Mouse (Mus musculus): ENCODE measurements at regions not wholly inside any gene's neighbourhood (a gene's known extent, or its start where the extent isn't known, plus 50 kb on each side); places are given as distances from the start of the nearest gene placed in this dataset.

GRCm38 (mm10) chr2:173407133-173407532, 115.3 kb upstream of the 1700021F07Rik start:
- no peak overlapping the region for H3K27ac ChIP-seq (ENCODE audit: control insufficient read depth, insufficient read depth, low read length)
- no peak for DNase-seq
- peaks cover 49% of the 10 kb centered on the region for H3K4me1 ChIP-seq (replicated peaks; ENCODE audit: control insufficient read depth, insufficient read depth, low read length)
- 93% methylated on average over 3 of the region's 3 CpGs for WGBS
- H3K4me3 ChIP-seq (ENCODE audit: control insufficient read depth, insufficient read depth, low read length) = no peak overlapping the region
- no peaks in the 10 kb centered on the region for H3K36me3 ChIP-seq (ENCODE audit: control insufficient read depth, insufficient read depth, low read length)
- TF ChIP-seq POLR2A (IDR thresholded peaks at IDR 0.05; ENCODE audit: control insufficient read depth, extremely low read depth, insufficient read depth, low read length, poor library complexity) (no peak), CTCF (IDR thresholded peaks at IDR 0.05; ENCODE audit: borderline replicate concordance, control insufficient read depth, extremely low read depth, insufficient read depth, low read length, poor library complexity) (no peak)
- H3K27me3 ChIP-seq (ENCODE audit: control insufficient read depth, insufficient read depth, low read length) = no peaks in the 10 kb centered on the region

- Histone ChIP-seq H3K36me3 (ENCODE audit: control insufficient read depth, insufficient read depth, low read length) (no peaks in the 10 kb centered on the region), H3K27me3 (ENCODE audit: control insufficient read depth, insufficient read depth, low read length) (no peaks in the 10 kb centered on the region), H3K4me3 (ENCODE audit: control insufficient read depth, insufficient read depth, low read length) (no peak overlapping the region), H3K27ac (ENCODE audit: control insufficient read depth, insufficient read depth, low read length) (peak overlapping the region; percentile 94), H3K4me1 (replicated peaks; ENCODE audit: control insufficient read depth, insufficient read depth, low read length) (peaks cover 50% of the 10 kb centered on the region)
- WGBS = 4% methylated on average over 5 of the region's 5 CpGs
- peak; percentile 62 for DNase-seq
- TF ChIP-seq CTCF (IDR thresholded peaks at IDR 0.05; ENCODE audit: borderline replicate concordance, control insufficient read depth, extremely low read depth, insufficient read depth, low read length, poor library complexity) (no peak), POLR2A (IDR thresholded peaks at IDR 0.05; ENCODE audit: control insufficient read depth, extremely low read depth, insufficient read depth, low read length, poor library complexity) (no peak)
These were observed 113.7 kb upstream of the 1700021F07Rik start for GRCm38 (mm10) chr2:173408681-173409081.

GRCm38 (mm10) chr2:173409433-173409832, 113.0 kb upstream of the 1700021F07Rik start:
- WGBS = 7% methylated on average over 16 of the region's 16 CpGs
- Histone ChIP-seq H3K4me1 (replicated peaks; ENCODE audit: control insufficient read depth, insufficient read depth, low read length) (peaks cover 56% of the 10 kb centered on the region), H3K4me3 (ENCODE audit: control insufficient read depth, insufficient read depth, low read length) (peak overlapping the region; percentile 13), H3K27me3 (ENCODE audit: control insufficient read depth, insufficient read depth, low read length) (no peaks in the 10 kb centered on the region), H3K36me3 (ENCODE audit: control insufficient read depth, insufficient read depth, low read length) (no peaks in the 10 kb centered on the region), H3K27ac (ENCODE audit: control insufficient read depth, insufficient read depth, low read length) (peak overlapping the region; percentile 94)
- TF ChIP-seq POLR2A (IDR thresholded peaks at IDR 0.05; ENCODE audit: control insufficient read depth, extremely low read depth, insufficient read depth, low read length, poor library complexity) (0 out of 2 replicates have a peak, but pooled peaks have one; percentile 24), CTCF (IDR thresholded peaks at IDR 0.05; ENCODE audit: borderline replicate concordance, control insufficient read depth, extremely low read depth, insufficient read depth, low read length, poor library complexity) (no peak)
- peak; percentile 84 for DNase-seq

- 92% methylated on average over 18 of the region's 18 CpGs for WGBS
- Histone ChIP-seq H3K27ac (ENCODE audit: control insufficient read depth, insufficient read depth, low read length) (no peak overlapping the region), H3K36me3 (ENCODE audit: control insufficient read depth, insufficient read depth, low read length) (no peaks in the 10 kb centered on the region), H3K4me1 (replicated peaks; ENCODE audit: control insufficient read depth, insufficient read depth, low read length) (peaks cover 34% of the 10 kb centered on the region), H3K4me3 (ENCODE audit: control insufficient read depth, insufficient read depth, low read length) (no peak overlapping the region), H3K27me3 (ENCODE audit: control insufficient read depth, insufficient read depth, low read length) (no peaks in the 10 kb centered on the region)
- DNase-seq = no peak
- TF ChIP-seq CTCF (IDR thresholded peaks at IDR 0.05; ENCODE audit: borderline replicate concordance, control insufficient read depth, extremely low read depth, insufficient read depth, low read length, poor library complexity) = no peak
- peak; percentile 13; the same call in 1 of the 2 replicates for TF ChIP-seq POLR2A (IDR thresholded peaks at IDR 0.05; ENCODE audit: control insufficient read depth, extremely low read depth, insufficient read depth, low read length, poor library complexity)
These were observed 108.3 kb upstream of the 1700021F07Rik start for GRCm38 (mm10) chr2:173413906-173414656.

GRCm38 (mm10) chr2:173415429-173415828, 107.0 kb upstream of the 1700021F07Rik start:
- Histone ChIP-seq H3K36me3 (ENCODE audit: control insufficient read depth, insufficient read depth, low read length) (no peaks in the 10 kb centered on the region), H3K4me3 (ENCODE audit: control insufficient read depth, insufficient read depth, low read length) (no peak overlapping the region), H3K4me1 (replicated peaks; ENCODE audit: control insufficient read depth, insufficient read depth, low read length) (peaks cover 30% of the 10 kb centered on the region), H3K27ac (ENCODE audit: control insufficient read depth, insufficient read depth, low read length) (no peak overlapping the region), H3K27me3 (ENCODE audit: control insufficient read depth, insufficient read depth, low read length) (no peaks in the 10 kb centered on the region)
- 81% methylated on average over 7 of the region's 7 CpGs for WGBS
- DNase-seq = no peak
- TF ChIP-seq POLR2A (IDR thresholded peaks at IDR 0.05; ENCODE audit: control insufficient read depth, extremely low read depth, insufficient read depth, low read length, poor library complexity) = no peak
- TF ChIP-seq CTCF (IDR thresholded peaks at IDR 0.05; ENCODE audit: borderline replicate concordance, control insufficient read depth, extremely low read depth, insufficient read depth, low read length, poor library complexity) = no peak

- Histone ChIP-seq H3K36me3 (ENCODE audit: control insufficient read depth, insufficient read depth, low read length) (no peaks in the 10 kb centered on the region), H3K27ac (ENCODE audit: control insufficient read depth, insufficient read depth, low read length) (no peak overlapping the region), H3K4me3 (ENCODE audit: control insufficient read depth, insufficient read depth, low read length) (no peak overlapping the region), H3K27me3 (ENCODE audit: control insufficient read depth, insufficient read depth, low read length) (no peaks in the 10 kb centered on the region), H3K4me1 (replicated peaks; ENCODE audit: control insufficient read depth, insufficient read depth, low read length) (peaks cover 22% of the 10 kb centered on the region)
- DNase-seq = peak; percentile 62
- WGBS = 87% methylated on average over 1 of the region's 1 CpGs
- TF ChIP-seq POLR2A (IDR thresholded peaks at IDR 0.05; ENCODE audit: control insufficient read depth, extremely low read depth, insufficient read depth, low read length, poor library complexity) (no peak), CTCF (IDR thresholded peaks at IDR 0.05; ENCODE audit: borderline replicate concordance, control insufficient read depth, extremely low read depth, insufficient read depth, low read length, poor library complexity) (peak; percentile 53; the same call in 1 of the 2 replicates)
These were observed 105.5 kb upstream of the 1700021F07Rik start for GRCm38 (mm10) chr2:173416921-173417320.

All from thymus, adult 2 months (tissue).